8 mouse cellular contexts compared by ENCODE assay signal in the genomic region with DNA sequence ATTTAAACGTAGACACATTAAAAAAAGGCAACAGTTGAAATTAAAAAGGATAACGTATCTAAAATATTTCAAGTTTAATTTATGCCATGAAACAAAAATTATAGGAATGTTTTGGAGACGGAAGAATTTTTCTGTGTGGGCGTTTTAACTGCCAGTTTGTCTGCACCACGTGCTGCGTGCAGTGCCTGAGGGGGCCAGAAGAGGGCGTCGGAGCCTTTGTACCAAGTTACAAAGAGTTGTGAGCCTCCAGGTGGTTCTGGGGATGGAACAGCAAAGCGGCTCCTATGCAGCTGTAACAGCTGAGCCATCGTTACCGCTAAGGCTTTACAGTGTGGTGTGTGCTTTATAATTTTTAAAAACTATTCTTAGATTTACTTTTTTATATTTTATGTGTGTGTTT. TPM values are rescaled to one million over a fixed set of nuclear protein-coding genes. Genes with fewer than 3 reads are reported as not detected.
A peak's percentile ranks its signal among the peaks of the same experiment; 100 is the strongest.
DNase-seq lines count a peak whose midpoint lies in the region; ATAC-seq and TF ChIP-seq lines count a peak whose summit lies in the region.

No protein-coding gene starts in this region.

- H3K9me3 ChIP-seq in MEL (replicated peaks; ENCODE audit: insufficient read depth, low read length), result no peaks in the 10 kb centered on the region
- no peaks in the 10 kb centered on the region for H3K9me3 ChIP-seq in forebrain, postnatal 0 days (ENCODE audit: low read length)
- no peaks in the 10 kb centered on the region for H3K9me3 ChIP-seq in hindbrain, embryonic 15.5 days

- peak; percentile 73 to 81 (median 77) for TF ChIP-seq CTCF in MEL (IDR thresholded peaks at IDR 0.05 in 2 of 3, conservative IDR thresholded peaks at IDR 0.05 in 1 of 3; ENCODE audit: control insufficient read depth in 1 of 3, insufficient read depth in 1 of 3, low read depth in 2 of 3, low read length in 3 of 3, poor library complexity in 1 of 3, severe bottlenecking in 1 of 3)
- peak; percentile 81 for TF ChIP-seq CTCF in forebrain, postnatal 0 days (IDR thresholded peaks at IDR 0.05; ENCODE audit: low read depth)

- peak; percentile 85 for DNase-seq in MEL (ENCODE audit: low read depth, low spot score)
- peak; percentile 62 for DNase-seq in c-Kit-positive CD71-positive TER-119-positive erythroid progenitor cells, embryonic 14.5 days (ENCODE audit: low spot score)
- DNase-seq in forebrain, postnatal 0 days, result peak; percentile 86
- DNase-seq in left cerebral cortex, adult 8-10 months (ENCODE audit: low spot score in 2 of 2), result peak; percentile 68 to 75
- DNase-seq in right cerebral cortex, postnatal 25 days, result peak; percentile 71

- no peaks in the 10 kb centered on the region for H3K27me3 ChIP-seq in MEL (ENCODE audit: control insufficient read depth in 1 of 2, insufficient read depth in 2 of 2, low read length in 2 of 2)
- no peaks in the 10 kb centered on the region for H3K27me3 ChIP-seq in forebrain, postnatal 0 days (ENCODE audit: insufficient read depth, low read length)
- H3K27me3 ChIP-seq in hindbrain, embryonic 15.5 days, result no peaks in the 10 kb centered on the region

- ATAC-seq in forebrain, postnatal 0 days, result peak; percentile 42
- ATAC-seq in hindbrain, embryonic 15.5 days (ENCODE audit: low FRiP score, low read depth), result no peak
- ATAC-seq in megakaryocyte, adult 5-6 weeks (ENCODE audit: poor library complexity, severe bottlenecking), result 0 out of 2 replicates have a peak, but pooled peaks have one; percentile 20
- no peak for ATAC-seq in megakaryocyte-erythroid progenitor cell, adult 5-6 weeks (replicated peaks; ENCODE audit: low FRiP score, low TSS enrichment, poor library complexity, severe bottlenecking)

- H3K79me2 ChIP-seq in MEL (ENCODE audit: control insufficient read depth, insufficient read depth, low read length, poor library complexity), result peaks cover 9% of the 10 kb centered on the region

- TF ChIP-seq EP300 in MEL (IDR thresholded peaks at IDR 0.05; ENCODE audit: low read depth in 1 of 2, low read length in 2 of 2), result no peak

- H3K27ac ChIP-seq in MEL (ENCODE audit: control insufficient read depth, low read depth, low read length), result no peak overlapping the region
- H3K27ac ChIP-seq in forebrain, postnatal 0 days (ENCODE audit: low read depth, low read length), result no peak overlapping the region
- H3K27ac ChIP-seq in hindbrain, embryonic 15.5 days (replicated peaks), result no peak overlapping the region

- peak overlapping the region; percentile 95; the same call in 1 of the 2 replicates for H3K9ac ChIP-seq in MEL (ENCODE audit: control insufficient read depth, low read depth, low read length, poor library complexity, severe bottlenecking)
- H3K9ac ChIP-seq in forebrain, postnatal 0 days, result no peak overlapping the region
- no peak overlapping the region for H3K9ac ChIP-seq in hindbrain, embryonic 15.5 days

- WGBS in forebrain, postnatal 0 days, result 36% methylated on average over 11 of the region's 11 CpGs
- WGBS in hindbrain, embryonic 15.5 days, result 32% methylated on average over 11 of the region's 11 CpGs

- peak; percentile 37 for TF ChIP-seq RAD21 in MEL (IDR thresholded peaks at IDR 0.05; ENCODE audit: low read depth, low read length)

- peaks cover 17 to 44% of the 10 kb centered on the region in 2 experiments for H3K4me1 ChIP-seq in MEL (ENCODE audit: control insufficient read depth in 1 of 2, insufficient read depth in 2 of 2, low read length in 2 of 2)
- H3K4me1 ChIP-seq in forebrain, postnatal 0 days (ENCODE audit: insufficient read depth), result peaks cover 19% of the 10 kb centered on the region
- peaks cover 52% of the 10 kb centered on the region for H3K4me1 ChIP-seq in hindbrain, embryonic 15.5 days (replicated peaks)

- H3K36me3 ChIP-seq in MEL (ENCODE audit: control insufficient read depth in 1 of 2, insufficient read depth in 2 of 2, low read length in 2 of 2), result peaks cover 0 to 38% of the 10 kb centered on the region in 2 experiments; a peak in 2 of 4 replicates
- H3K36me3 ChIP-seq in forebrain, postnatal 0 days (ENCODE audit: insufficient read depth), result peaks cover 8% of the 10 kb centered on the region; the same call in 1 of the 2 replicates
- H3K36me3 ChIP-seq in hindbrain, embryonic 15.5 days, result peaks cover under 1% of the 10 kb centered on the region; the same call in 1 of the 2 replicates

- TF ChIP-seq POLR2A in MEL (IDR thresholded peaks at IDR 0.05; ENCODE audit: control insufficient read depth in 1 of 2, insufficient read depth in 1 of 2, low read depth in 1 of 2, low read length in 2 of 2, poor library complexity in 1 of 2), result no peak

- H3K4me2 ChIP-seq in forebrain, postnatal 0 days (ENCODE audit: low read depth), result peak overlapping the region; percentile 93
- peak overlapping the region; percentile 96 for H3K4me2 ChIP-seq in hindbrain, embryonic 15.5 days

- peak overlapping the region in 1 of 2 experiments; percentile 95; a peak in 2 of 4 replicates for H3K4me3 ChIP-seq in MEL (ENCODE audit: control insufficient read depth in 1 of 2, insufficient read depth in 1 of 2, low read depth in 2 of 2, low read length in 2 of 2)
- peak overlapping the region; percentile 85 for H3K4me3 ChIP-seq in forebrain, postnatal 0 days (ENCODE audit: low read depth, low read length)
- peak overlapping the region; percentile 97 for H3K4me3 ChIP-seq in hindbrain, embryonic 15.5 days

TF ChIP-seq in MEL, 35 proteins besides CTCF, POLR2A, EP300 and RAD21 (continues in another document):
- TF ChIP-seq MEF2A (IDR thresholded peaks at IDR 0.05; ENCODE audit: extremely low read depth, insufficient replicate concordance, low read depth, low read length, poor library complexity, severe bottlenecking) (no peak), RCOR1 (IDR thresholded peaks at IDR 0.05; ENCODE audit: low read depth, low read length) (no peak), HCFC1 (IDR thresholded peaks at IDR 0.05; ENCODE audit: low read depth, low read length) (peak; percentile 45; the same call in 1 of the 2 replicates), TCF12 (IDR thresholded peaks at IDR 0.05; ENCODE audit: low read depth, low read length) (0 out of 2 replicates have a peak, but pooled peaks have one; percentile 13), MYB (IDR thresholded peaks at IDR 0.05; ENCODE audit: low read depth, low read length) (no peak), ETS1 (IDR thresholded peaks at IDR 0.05; ENCODE audit: low read depth, low read length) (peak; percentile 53)

RNA-seq across cellular contexts. Expression of gene Wsb2, which starts 1.6 kb away (rescaled TPM):
- total RNA-seq in MEL (2012; rRNA removed), result 32.9 and 36.8 TPM in 2 replicates
- polyA plus RNA-seq in MEL (2012; ENCODE audit: insufficient read depth in 1 of 2, insufficient read length in 2 of 2, low read depth in 1 of 2, low replicate concordance in 2 of 2, missing spikeins in 1 of 2), result 10 to 100 TPM in 1 of 2 experiments, not detected in 1; 56.9 TPM
- total RNA-seq in forebrain, postnatal 0 days (2014; rRNA removed), result 296 and 318 TPM in 2 replicates
- 292 and 327 TPM in 2 replicates for polyA plus RNA-seq in forebrain, postnatal 0 days (2015; fragmentation: Nextera tagmentation; extraction: Ambion mirVana)
- polyA plus RNA-seq in hindbrain, embryonic 15.5 days (2015; fragmentation: Nextera tagmentation; extraction: Ambion mirVana), result 288 and 310 TPM in 2 replicates
- total RNA-seq in left cerebral cortex, adult 8-10 months (2022), result 100 to 1,000 TPM; 263 to 297 (median 279) TPM
- 15.5 and 21.3 TPM in 2 replicates for total RNA-seq in megakaryocyte, adult 5-6 weeks (2015)
- total RNA-seq in megakaryocyte, adult 5-6 weeks (2017), result 28.3 and 36.1 TPM in 2 replicates
- 18.1 and 23.1 TPM in 2 replicates for total RNA-seq in megakaryocyte-erythroid progenitor cell, adult 5-6 weeks (2014; fragmentation: Nextera tagmentation)
- total RNA-seq in megakaryocyte-erythroid progenitor cell, adult 5-6 weeks (2017), result 18.9 and 87.8 TPM in 2 replicates

RNA-seq across cellular contexts. Expression of gene Rfc5, which starts 30.1 kb away (rescaled TPM):
- total RNA-seq in MEL (2012; rRNA removed), result 92.5 and 98.9 TPM in 2 replicates
- 100 to 1,000 TPM in 1 of 2 experiments, not detected in 1; 158 TPM for polyA plus RNA-seq in MEL (2012; ENCODE audit: insufficient read depth in 1 of 2, insufficient read length in 2 of 2, low read depth in 1 of 2, low replicate concordance in 2 of 2, missing spikeins in 1 of 2)
- 21.3 and 29.0 TPM in 2 replicates for total RNA-seq in forebrain, postnatal 0 days (2014; rRNA removed)
- 28.7 and 30.2 TPM in 2 replicates for polyA plus RNA-seq in forebrain, postnatal 0 days (2015; fragmentation: Nextera tagmentation; extraction: Ambion mirVana)
- polyA plus RNA-seq in hindbrain, embryonic 15.5 days (2015; fragmentation: Nextera tagmentation; extraction: Ambion mirVana), result 30.2 and 33.1 TPM in 2 replicates
- 10 to 100 TPM; 11.6 to 18.0 (median 16.3) TPM for total RNA-seq in left cerebral cortex, adult 8-10 months (2022)
- 29.8 and 50.6 TPM in 2 replicates for total RNA-seq in megakaryocyte, adult 5-6 weeks (2015)
- 36.5 and 39.0 TPM in 2 replicates for total RNA-seq in megakaryocyte, adult 5-6 weeks (2017)
- 65.5 and 93.1 TPM in 2 replicates for total RNA-seq in megakaryocyte-erythroid progenitor cell, adult 5-6 weeks (2014; fragmentation: Nextera tagmentation)
- total RNA-seq in megakaryocyte-erythroid progenitor cell, adult 5-6 weeks (2017), result 50.7 and 58.1 TPM in 2 replicates

RNA-seq across cellular contexts. Expression of gene Vsig10, which starts 39.8 kb away (rescaled TPM):
- total RNA-seq in MEL (2012; rRNA removed), result 4.3 and 5.3 TPM in 2 replicates
- 1 to 10 TPM in 1 of 2 experiments, not detected in 1; 8.9 TPM for polyA plus RNA-seq in MEL (2012; ENCODE audit: insufficient read depth in 1 of 2, insufficient read length in 2 of 2, low read depth in 1 of 2, low replicate concordance in 2 of 2, missing spikeins in 1 of 2)
- total RNA-seq in forebrain, postnatal 0 days (2014; rRNA removed), result 1.0 and 1.4 TPM in 2 replicates
- 0.77 and 1.4 TPM in 2 replicates for polyA plus RNA-seq in forebrain, postnatal 0 days (2015; fragmentation: Nextera tagmentation; extraction: Ambion mirVana)
- 1.3 and 2.4 TPM in 2 replicates for polyA plus RNA-seq in hindbrain, embryonic 15.5 days (2015; fragmentation: Nextera tagmentation; extraction: Ambion mirVana)
- total RNA-seq in left cerebral cortex, adult 8-10 months (2022), result 1 to 10 TPM; 1.7 to 3.6 (median 2.1) TPM
- total RNA-seq in megakaryocyte, adult 5-6 weeks (2015), result 1.4 and 3.9 TPM in 2 replicates
- 0.94 and 2.0 TPM in 2 replicates for total RNA-seq in megakaryocyte, adult 5-6 weeks (2017)
- 1.6 and 2.5 TPM in 2 replicates for total RNA-seq in megakaryocyte-erythroid progenitor cell, adult 5-6 weeks (2014; fragmentation: Nextera tagmentation)
- total RNA-seq in megakaryocyte-erythroid progenitor cell, adult 5-6 weeks (2017), result 1.4 and 2.2 TPM in 2 replicates

RNA-seq across cellular contexts. Expression of gene Ksr2, which starts 55.1 kb away (rescaled TPM):
- not detected in 2 replicates for total RNA-seq in MEL (2012; rRNA removed)
- polyA plus RNA-seq in MEL (2012; ENCODE audit: insufficient read depth in 1 of 2, insufficient read length in 2 of 2, low read depth in 1 of 2, low replicate concordance in 2 of 2, missing spikeins in 1 of 2), result not detected
- total RNA-seq in forebrain, postnatal 0 days (2014; rRNA removed), result 6.8 and 9.2 TPM in 2 replicates
- polyA plus RNA-seq in forebrain, postnatal 0 days (2015; fragmentation: Nextera tagmentation; extraction: Ambion mirVana), result 2.5 and 5.4 TPM in 2 replicates
- polyA plus RNA-seq in hindbrain, embryonic 15.5 days (2015; fragmentation: Nextera tagmentation; extraction: Ambion mirVana), result 7.5 and 8.1 TPM in 2 replicates
- 10 to 100 TPM; 40.3 to 43.9 (median 41.3) TPM for total RNA-seq in left cerebral cortex, adult 8-10 months (2022)
- total RNA-seq in megakaryocyte, adult 5-6 weeks (2015), result 0.13 TPM in 1 of 2 replicates, not detected in the other
- total RNA-seq in megakaryocyte, adult 5-6 weeks (2017), result under 0.01 TPM in 1 of 2 replicates, not detected in the other
- total RNA-seq in megakaryocyte-erythroid progenitor cell, adult 5-6 weeks (2014; fragmentation: Nextera tagmentation), result 0.25 TPM in 1 of 2 replicates, not detected in the other
- not detected in 2 replicates for total RNA-seq in megakaryocyte-erythroid progenitor cell, adult 5-6 weeks (2017)

Comparison
In these comparisons a context has a peak if more than half of its experiments do, and no peak if none do; other contexts are left out.
1. ATAC-seq: peak in forebrain, postnatal 0 days (single experiment) and megakaryocyte, adult 5-6 weeks (single experiment); none in hindbrain, embryonic 15.5 days (single experiment) and megakaryocyte-erythroid progenitor cell, adult 5-6 weeks (single experiment).
2. Peak in every context shown above with its lines, with median percentiles within 50 percentile points of each other: DNase-seq.